Mouse (Mus musculus) embryonic fibroblast, embryonic 13.5 days (primary cell): ENCODE data around the gene Zfpl1.

Experiments used
- CTCF ChIP-seq: IDR thresholded peaks from 2 replicates; pipeline ENCODE4 v1.5.1; 2011; ENCODE audit warnings: mild to moderate bottlenecking, control low read depth, low read length, moderate library complexity, borderline replicate concordance; ENCODE audit not compliant: insufficient read depth
- POLR2A ChIP-seq: IDR thresholded peaks from 2 replicates; pipeline ENCODE4 v1.6.1; 2011; ENCODE audit warnings: low read depth, mild to moderate bottlenecking, control low read depth, low read length, moderate library complexity

DNA sequence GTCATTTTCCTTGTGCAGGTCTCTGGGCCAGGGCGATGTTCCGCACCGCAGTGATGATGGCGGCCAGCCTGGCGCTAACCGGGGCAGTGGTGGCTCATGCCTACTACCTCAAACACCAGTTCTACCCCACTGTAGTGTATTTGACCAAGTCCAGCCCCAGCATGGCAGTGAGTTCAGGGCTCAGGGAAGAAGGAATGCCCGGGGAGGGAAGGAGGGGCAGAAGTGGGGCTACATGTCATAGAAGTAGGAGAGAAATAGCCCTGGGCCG lies 36.9 kb downstream of the Zfpl1 start:
- TF ChIP-seq CTCF: no peak
- no peak for TF ChIP-seq POLR2A
